Mouse (Mus musculus): ENCODE data around the gene 3830406C13Rik. TPM values are rescaled to one million over a fixed set of nuclear protein-coding genes. Genes with fewer than 3 reads are reported as not detected.

Gene 3830406C13Rik
- polyA plus RNA-seq (2014; fragmentation: Illumina TruSeq; extraction: RNeasy Lipid Tissue Mini Kit (QIAGEN cat#74804); ENCODE audit: low read depth, low replicate concordance): 24.0 TPM

DNA sequence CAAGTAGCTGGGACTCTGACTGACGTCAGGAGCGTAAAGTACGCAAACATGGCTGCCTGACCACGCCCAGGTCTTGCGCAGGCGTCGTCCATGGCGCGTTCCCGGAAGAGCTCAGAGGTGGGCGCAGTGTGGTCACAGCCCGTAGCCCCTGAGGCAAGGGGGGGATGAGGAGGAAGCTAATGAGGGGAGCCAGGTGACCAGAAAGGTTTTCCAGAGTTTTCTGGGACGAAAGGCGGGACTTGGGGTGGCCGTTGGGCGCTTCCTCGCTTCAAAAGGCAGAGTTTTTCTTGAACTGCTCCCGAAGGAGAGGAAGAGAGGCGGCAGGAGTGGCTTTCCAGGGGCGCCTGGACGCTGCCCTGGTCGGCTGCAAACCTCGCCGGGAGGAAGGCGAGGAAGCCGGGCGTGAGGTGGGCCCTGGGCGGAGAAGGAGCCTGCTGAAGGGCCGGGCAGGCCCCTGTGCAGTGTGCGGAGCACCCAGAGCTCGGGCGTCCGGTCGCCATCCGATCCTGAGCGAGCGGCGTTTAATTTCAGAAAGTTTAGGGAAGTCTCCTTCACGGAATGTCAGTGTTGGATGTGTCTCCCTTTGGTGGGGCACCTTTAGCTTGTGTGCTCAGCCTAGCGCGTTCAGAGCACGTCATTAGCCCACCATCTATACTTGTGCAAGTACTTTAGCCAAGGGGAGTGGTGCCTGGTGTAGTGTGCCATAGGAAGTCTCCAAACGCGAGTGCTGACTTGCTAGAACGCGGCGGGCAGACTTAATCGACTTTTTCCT lies at the start of gene 3830406C13Rik:
TSS of gene 3830406C13Rik (plus strand) at position 33 of the 772 bp plus-strand sequence.

DNA sequence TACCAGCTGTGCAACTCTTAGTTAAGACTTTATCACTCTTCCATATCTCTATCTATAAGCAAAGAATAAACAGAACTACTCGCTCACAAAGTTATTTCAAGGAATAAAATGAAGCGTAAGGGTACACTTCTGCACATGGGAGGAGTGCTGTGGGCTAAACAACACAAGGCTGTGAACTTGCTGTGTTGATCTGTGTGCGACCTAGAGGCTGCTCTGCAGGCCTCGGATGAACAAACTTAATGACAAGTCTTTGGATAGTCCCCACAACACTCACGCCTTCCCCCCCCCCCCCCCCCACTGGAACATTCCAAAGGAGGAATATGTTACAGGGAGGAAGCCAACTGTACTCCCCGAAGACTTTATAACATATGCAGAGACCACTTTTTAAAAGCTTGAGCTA lies 332 bp upstream of the 3830406C13Rik start, which contains the start of gene Gm49355:
TSS of gene Gm49355 (plus strand) at position 336 of the 400 bp plus-strand sequence.

DNA sequence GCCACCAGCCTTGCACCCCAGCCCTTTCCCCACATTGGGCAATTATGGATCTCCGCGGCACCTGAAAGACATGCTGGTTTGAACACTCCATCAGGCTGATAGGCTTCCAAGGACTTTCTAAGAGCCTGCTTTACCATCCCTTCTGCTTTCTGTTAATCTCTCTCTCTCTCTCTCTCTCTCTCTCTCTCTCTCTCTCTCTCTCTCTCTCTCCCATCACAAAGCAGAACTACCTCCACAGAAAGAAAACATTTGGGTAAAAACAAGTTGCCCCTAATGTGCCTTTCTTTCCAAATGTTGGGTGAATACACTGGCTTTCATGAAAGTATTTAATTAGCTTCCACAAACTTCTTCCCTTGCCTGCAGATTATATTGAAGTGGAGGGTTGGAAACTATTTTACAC lies 64.1 kb downstream of the 3830406C13Rik start, which contains the start of gene Fezf2:
TSS of gene Fezf2 (minus strand) at position 101 of the 400 bp plus-strand sequence.

Other genes starting within 250 kb of the 3830406C13Rik start
- 0.16 TPM for gene Gm49355, start 197 bp upstream of the 3830406C13Rik start, polyA plus RNA-seq (2014; fragmentation: Illumina TruSeq; extraction: RNeasy Lipid Tissue Mini Kit (QIAGEN cat#74804); ENCODE audit: low read depth, low replicate concordance)
- gene Fezf2, start 64.0 kb downstream of the 3830406C13Rik start, polyA plus RNA-seq (2014; fragmentation: Illumina TruSeq; extraction: RNeasy Lipid Tissue Mini Kit (QIAGEN cat#74804); ENCODE audit: low read depth, low replicate concordance): not detected